Mouse (Mus musculus) MEL (cell line): Measurements from ENCODE around the gene Smndc1. TPM values are rescaled to one million over a fixed set of nuclear protein-coding genes. Genes with fewer than 3 reads are reported as not detected.

ENCODE experiments used
- DNase-seq: peaks from one replicate; pipeline ENCODE4 v3.0.0; 2011; ENCODE audit warnings: low read depth, low spot score
- H3K27ac ChIP-seq: 2 replicates; pipeline ENCODE4 v1.5.1; 2012; ENCODE audit warnings: low read depth, mild to moderate bottlenecking, control low read depth, low read length, moderate library complexity; ENCODE audit not compliant: control insufficient read depth
- H3K27me3 ChIP-seq, 2 experiments: fragments of 150-350 bp in 1 of 2; sonication (generic) in 1 of 2; 2 replicates each; pipeline ENCODE4 v1.6.1; 2012; ENCODE audit warnings: low read length in 2 of 2, mild to moderate bottlenecking in 2 of 2, improper control_type of control experiment in 1 of 2, moderate library complexity in 1 of 2; ENCODE audit not compliant: insufficient read depth in 2 of 2, control insufficient read depth in 1 of 2
- H3K36me3 ChIP-seq, 2 experiments: 2 replicates each; pipeline ENCODE4 v1.6.1; 2012 to 2014; ENCODE audit warnings: low read length in 2 of 2, improper control_type of control experiment in 1 of 2, inconsistent platforms in 1 of 2, mild to moderate bottlenecking in 1 of 2; ENCODE audit not compliant: insufficient read depth in 2 of 2, control insufficient read depth in 1 of 2
- H3K4me1 ChIP-seq, 2 experiments: fragments of 150-350 bp in 1 of 2; sonication (generic) in 1 of 2; 2 replicates each; pipeline ENCODE4 v1.6.1; 2012; ENCODE audit warnings: low read length in 2 of 2, improper control_type of control experiment in 1 of 2, mild to moderate bottlenecking in 1 of 2; ENCODE audit not compliant: insufficient read depth in 2 of 2, control insufficient read depth in 1 of 2
- H3K4me3 ChIP-seq, 2 experiments: fragments of 150-350 bp in 1 of 2; sonication (generic) in 1 of 2; 2 replicates each; pipeline ENCODE4 v1.5.1; 2012; ENCODE audit warnings: low read depth in 2 of 2, low read length in 2 of 2, mild to moderate bottlenecking in 2 of 2, moderate library complexity in 2 of 2, control low read depth in 1 of 2, improper control_type of control experiment in 1 of 2; ENCODE audit not compliant: control insufficient read depth in 1 of 2, insufficient read depth in 1 of 2
- H3K79me2 ChIP-seq: 2 replicates; pipeline ENCODE4 v1.6.1; 2012; ENCODE audit warnings: mild to moderate bottlenecking, low read length, moderate library complexity; ENCODE audit not compliant: control insufficient read depth, poor library complexity, insufficient read depth
- H3K9ac ChIP-seq: 2 replicates; pipeline ENCODE4 v1.6.1; 2012; ENCODE audit warnings: low read depth, mild to moderate bottlenecking, control low read depth, low read length, moderate library complexity; ENCODE audit not compliant: control insufficient read depth, poor library complexity, severe bottlenecking
- H3K9me3 ChIP-seq: fragments of 150-350 bp; sonication (generic); replicated peaks from 2 replicates; pipeline ENCODE4 v1.6.1; 2012; ENCODE audit warnings: mild to moderate bottlenecking, low read length, improper control_type of control experiment, moderate library complexity; ENCODE audit not compliant: insufficient read depth
- BHLHE40 ChIP-seq: IDR thresholded peaks from 2 replicates; pipeline ENCODE4 v1.6.1; 2012; ENCODE audit warnings: low read depth, mild to moderate bottlenecking, inconsistent platforms, low read length, improper control_type of control experiment, borderline replicate concordance
- CHD1 ChIP-seq: IDR thresholded peaks from 2 replicates; pipeline ENCODE4 v1.6.1; 2012; ENCODE audit warnings: low read depth, mild to moderate bottlenecking, inconsistent platforms, low read length, improper control_type of control experiment
- EP300 ChIP-seq, 2 experiments: IDR thresholded peaks; 2 replicates each; pipeline ENCODE4 v1.6.1; 2011; ENCODE audit warnings: improper control_type of control experiment in 2 of 2, low read length in 2 of 2, low read depth in 1 of 2, mild to moderate bottlenecking in 1 of 2
- ETS1 ChIP-seq: IDR thresholded peaks from 2 replicates; pipeline ENCODE4 v1.6.1; 2012; ENCODE audit warnings: low read depth, mild to moderate bottlenecking, inconsistent platforms, low read length, improper control_type of control experiment, moderate library complexity
- GATA1 ChIP-seq: IDR thresholded peaks from 2 replicates; pipeline ENCODE4 v1.6.1; 2011; ENCODE audit warnings: low read depth, low read length, improper control_type of control experiment
- JUND ChIP-seq: IDR thresholded peaks from 2 replicates; pipeline ENCODE4 v1.6.1; 2011; ENCODE audit warnings: low read depth, mild to moderate bottlenecking, improper control_type of control experiment, low read length
- MAX ChIP-seq: IDR thresholded peaks from 2 replicates; pipeline ENCODE4 v1.6.1; 2011; ENCODE audit warnings: low read length, improper control_type of control experiment
- MAZ ChIP-seq: IDR thresholded peaks from 2 replicates; pipeline ENCODE4 v1.6.1; 2012; ENCODE audit warnings: low read depth, mild to moderate bottlenecking, inconsistent platforms, low read length, improper control_type of control experiment
- MEF2A ChIP-seq: IDR thresholded peaks from 2 replicates; pipeline ENCODE4 v1.6.1; 2014; ENCODE audit warnings: low read depth, mild to moderate bottlenecking, inconsistent platforms, low read length, improper control_type of control experiment; ENCODE audit not compliant: poor library complexity, insufficient replicate concordance, severe bottlenecking; ENCODE audit errors: extremely low read depth
- MXI1 ChIP-seq: IDR thresholded peaks from 2 replicates; pipeline ENCODE4 v1.6.1; 2011; ENCODE audit warnings: mild to moderate bottlenecking, low read depth, low read length, improper control_type of control experiment
- MYB ChIP-seq: IDR thresholded peaks from 2 replicates; pipeline ENCODE4 v1.6.1; 2011; ENCODE audit warnings: mild to moderate bottlenecking, low read depth, low read length, improper control_type of control experiment
- MYC ChIP-seq: IDR thresholded peaks from 2 replicates; pipeline ENCODE4 v1.6.1; 2011; ENCODE audit warnings: low read depth, mild to moderate bottlenecking, low read length, improper control_type of control experiment, moderate library complexity
- RCOR1 ChIP-seq: IDR thresholded peaks from 2 replicates; pipeline ENCODE4 v1.6.1; 2012; ENCODE audit warnings: low read depth, mild to moderate bottlenecking, inconsistent platforms, low read length, improper control_type of control experiment
- SIN3A ChIP-seq: IDR thresholded peaks from 2 replicates; pipeline ENCODE4 v1.6.1; 2012; ENCODE audit warnings: low read length, improper control_type of control experiment, inconsistent platforms
- SMC3 ChIP-seq: IDR thresholded peaks from 2 replicates; pipeline ENCODE4 v1.6.1; 2011; ENCODE audit warnings: low read depth, low read length, improper control_type of control experiment
- TCF12 ChIP-seq: IDR thresholded peaks from 2 replicates; pipeline ENCODE4 v1.6.1; 2014; ENCODE audit warnings: low read depth, mild to moderate bottlenecking, inconsistent platforms, low read length, improper control_type of control experiment, moderate library complexity
- UBTF ChIP-seq: IDR thresholded peaks from 2 replicates; pipeline ENCODE4 v1.6.1; 2012; ENCODE audit warnings: low read depth, mild to moderate bottlenecking, inconsistent platforms, low read length, improper control_type of control experiment, moderate library complexity, borderline replicate concordance; ENCODE audit not compliant: insufficient read depth
- USF1 ChIP-seq: IDR thresholded peaks from 2 replicates; pipeline ENCODE4 v1.6.1; 2014; ENCODE audit warnings: low read depth, mild to moderate bottlenecking, inconsistent platforms, low read length, improper control_type of control experiment, moderate library complexity
- ZC3H11A ChIP-seq: IDR thresholded peaks from 2 replicates; pipeline ENCODE4 v1.6.1; 2012; ENCODE audit warnings: low read depth, mild to moderate bottlenecking, inconsistent platforms, low read length, improper control_type of control experiment
- ZKSCAN1 ChIP-seq: IDR thresholded peaks from 2 replicates; pipeline ENCODE4 v1.6.1; 2012; ENCODE audit warnings: low read depth, mild to moderate bottlenecking, inconsistent platforms, low read length, improper control_type of control experiment, moderate library complexity
- ZMIZ1 ChIP-seq: IDR thresholded peaks from 2 replicates; pipeline ENCODE4 v1.6.1; 2012; ENCODE audit warnings: low read depth, mild to moderate bottlenecking, inconsistent platforms, low read length, improper control_type of control experiment, moderate library complexity
- ZNF384 ChIP-seq: IDR thresholded peaks from 2 replicates; pipeline ENCODE4 v1.6.1; 2012; ENCODE audit warnings: low read depth, mild to moderate bottlenecking, inconsistent platforms, low read length, improper control_type of control experiment
- polyA plus RNA-seq, 2 experiments: library from polyadenylated mRNA; stranded (reverse) in 1 of 2; unstranded in 1 of 2; fragments of >175 nt in 1 of 2; fragments of >200 nt in 1 of 2; gene quantifications; 2 replicates each; pipeline versions ENCODE4 v1.2.1 to v1.2.4; 2012; ENCODE audit warnings: low replicate concordance in 2 of 2, low read depth in 1 of 2; ENCODE audit not compliant: insufficient read length in 2 of 2, insufficient read depth in 1 of 2, missing spikeins in 1 of 2
- total RNA-seq: library from RNA; depleted of rRNA; stranded (reverse); fragments of 300-350 nt; gene quantifications from 2 replicates; pipeline ENCODE4 v1.2.3, GENCODE M21; 2012

Smndc1 gene
- total and polyA plus RNA-seq, 3 experiments, result 27.5 to 166 (median 114) TPM

DNA sequence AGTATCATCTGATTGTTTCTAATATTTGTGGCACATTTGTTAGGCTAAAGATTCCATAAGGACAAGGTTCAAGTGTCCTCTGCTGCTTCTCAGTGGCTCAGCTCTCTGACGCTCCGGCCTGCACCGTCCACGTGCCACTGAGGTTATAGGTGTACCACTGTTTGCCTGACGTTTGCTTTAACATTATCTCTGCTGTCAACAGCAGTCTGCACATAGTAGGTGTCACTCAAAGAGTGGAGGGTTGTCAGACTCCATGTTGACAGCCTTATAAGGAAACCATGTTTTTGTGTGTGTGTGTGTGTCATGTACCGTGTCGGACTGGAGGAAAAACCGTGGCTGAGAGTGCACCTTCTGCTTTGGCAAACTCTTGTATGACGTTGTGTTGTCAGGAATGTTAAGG is 55.1 kb downstream of the Smndc1 start:
- no peaks in the 10 kb centered on the region for H3K9me3 ChIP-seq
- DNase-seq, result no peak
- H3K4me3 ChIP-seq, result no peak overlapping the region
- no peak overlapping the region for H3K9ac ChIP-seq
- no peak overlapping the region for H3K27ac ChIP-seq
- H3K36me3 ChIP-seq, result peaks cover 17 to 30% of the 10 kb centered on the region in 2 experiments
- H3K4me1 ChIP-seq, result peaks cover 3 to 13% of the 10 kb centered on the region in 2 experiments; a peak in 3 of 4 replicates
- H3K79me2 ChIP-seq, result peaks cover 6% of the 10 kb centered on the region; the same call in 1 of the 2 replicates
- H3K27me3 ChIP-seq, result no peaks in the 10 kb centered on the region
- no peak for TF ChIP-seq USF1
- peak; percentile 73; the same call in 1 of the 2 replicates for TF ChIP-seq ZKSCAN1

DNA sequence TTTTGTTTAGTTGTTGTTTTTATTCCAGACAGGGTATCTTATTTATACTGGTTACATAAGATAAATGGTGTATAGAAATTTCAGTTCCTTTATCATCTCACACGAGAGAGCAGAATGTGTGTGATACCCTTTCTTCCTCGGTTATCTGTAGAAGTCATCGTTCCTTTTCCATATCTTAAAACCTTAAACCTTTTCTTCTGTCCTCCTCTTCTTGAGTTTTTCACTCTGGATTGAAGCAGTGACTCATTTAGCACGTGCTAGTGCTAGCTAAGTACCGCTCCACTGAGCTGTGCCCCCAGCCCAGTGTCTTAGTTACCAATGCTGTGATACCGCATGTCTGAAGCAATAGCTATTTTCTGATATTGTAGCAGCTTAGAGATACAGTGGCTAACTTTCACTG is 56.6 kb downstream of the Smndc1 start:
- no peaks in the 10 kb centered on the region for H3K9me3 ChIP-seq
- peaks cover 7% of the 10 kb centered on the region for H3K79me2 ChIP-seq
- peak; percentile 48 for DNase-seq
- no peak for TF ChIP-seq UBTF
- TF ChIP-seq JUND, result no peak
- TF ChIP-seq MYB, result no peak; the same call in 1 of the 2 replicates
- TF ChIP-seq MYC, result 0 out of 2 replicates have a peak, but pooled peaks have one; percentile 60
- no peak for TF ChIP-seq MAZ
- peak; percentile 51 for TF ChIP-seq MXI1
- TF ChIP-seq BHLHE40, result peak; percentile 80
- TF ChIP-seq SIN3A, result 0 out of 2 replicates have a peak, but pooled peaks have one; percentile 31
- TF ChIP-seq SMC3, result no peak
- no peak for TF ChIP-seq MEF2A
- no peak for TF ChIP-seq ZMIZ1
- peak; percentile 46; the same call in 1 of the 2 replicates for TF ChIP-seq RCOR1
- TF ChIP-seq CHD1, result no peak
- TF ChIP-seq GATA1, result peak; percentile 64
- no peak for TF ChIP-seq ZC3H11A
- TF ChIP-seq TCF12, result peak; percentile 74
- TF ChIP-seq EP300 (IDR thresholded peaks at IDR 0.05; ENCODE audit: low read depth in 1 of 2, low read length in 2 of 2), result peak; percentile 81 to 84
- TF ChIP-seq MAX, result peak; percentile 49; the same call in 1 of the 2 replicates
- no peak for TF ChIP-seq ZNF384
- TF ChIP-seq ETS1, result 0 out of 2 replicates have a peak, but pooled peaks have one; percentile 28
- H3K9ac ChIP-seq, result no peak overlapping the region
- peak overlapping the region; percentile 25; the same call in 1 of the 2 replicates for H3K27ac ChIP-seq
- H3K4me3 ChIP-seq, result no peak overlapping the region
- peaks cover 3 to 13% of the 10 kb centered on the region in 2 experiments; a peak in 3 of 4 replicates for H3K4me1 ChIP-seq
- peaks cover 17 to 30% of the 10 kb centered on the region in 2 experiments for H3K36me3 ChIP-seq
- no peaks in the 10 kb centered on the region for H3K27me3 ChIP-seq
